Mouse (Mus musculus): ENCODE measurements around the gene Hmx2.

The Hmx2 gene

DNA sequence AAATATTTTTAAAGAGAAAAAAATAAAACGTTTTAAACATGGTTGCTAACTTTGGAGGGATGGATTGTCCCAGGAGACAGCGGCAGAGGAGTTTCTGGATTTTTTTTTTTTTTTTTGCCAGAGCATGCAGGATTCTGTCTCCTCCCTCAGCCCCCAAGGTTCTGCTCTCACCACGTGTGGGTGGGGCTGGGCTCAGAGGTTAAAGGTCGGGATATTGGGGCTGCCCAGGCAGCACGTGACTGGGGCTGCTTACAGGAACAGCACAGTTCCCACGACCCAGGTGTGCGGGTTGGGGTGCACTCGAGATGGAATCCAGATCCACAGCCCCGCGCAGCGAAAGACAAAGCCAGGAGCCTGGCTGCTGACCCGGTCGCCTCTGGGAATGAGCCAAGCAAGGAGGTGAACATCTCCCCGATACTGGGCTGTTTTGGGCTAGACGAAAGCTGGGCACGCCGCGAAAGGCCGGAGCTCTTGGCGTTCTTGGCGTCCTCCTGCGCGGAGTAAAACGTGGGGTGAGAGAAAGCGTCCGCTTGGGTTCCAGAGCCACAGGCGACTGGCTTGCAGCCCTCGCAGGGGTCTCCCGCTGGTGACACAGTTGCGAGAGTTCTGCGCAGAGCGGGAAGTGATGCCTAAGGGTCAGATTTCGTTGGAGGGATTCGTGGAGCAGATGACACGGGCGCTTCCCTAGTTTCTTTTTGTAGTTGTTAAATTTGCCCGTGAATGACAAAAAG is 8.1 kb downstream of the Hmx2 start:
- no peak for DNase-seq

- DNase-seq, result no peak
Observed at GRCm38 (mm10) chr7:131557751-131558150, 9.2 kb downstream of the Hmx2 start.

DNA sequence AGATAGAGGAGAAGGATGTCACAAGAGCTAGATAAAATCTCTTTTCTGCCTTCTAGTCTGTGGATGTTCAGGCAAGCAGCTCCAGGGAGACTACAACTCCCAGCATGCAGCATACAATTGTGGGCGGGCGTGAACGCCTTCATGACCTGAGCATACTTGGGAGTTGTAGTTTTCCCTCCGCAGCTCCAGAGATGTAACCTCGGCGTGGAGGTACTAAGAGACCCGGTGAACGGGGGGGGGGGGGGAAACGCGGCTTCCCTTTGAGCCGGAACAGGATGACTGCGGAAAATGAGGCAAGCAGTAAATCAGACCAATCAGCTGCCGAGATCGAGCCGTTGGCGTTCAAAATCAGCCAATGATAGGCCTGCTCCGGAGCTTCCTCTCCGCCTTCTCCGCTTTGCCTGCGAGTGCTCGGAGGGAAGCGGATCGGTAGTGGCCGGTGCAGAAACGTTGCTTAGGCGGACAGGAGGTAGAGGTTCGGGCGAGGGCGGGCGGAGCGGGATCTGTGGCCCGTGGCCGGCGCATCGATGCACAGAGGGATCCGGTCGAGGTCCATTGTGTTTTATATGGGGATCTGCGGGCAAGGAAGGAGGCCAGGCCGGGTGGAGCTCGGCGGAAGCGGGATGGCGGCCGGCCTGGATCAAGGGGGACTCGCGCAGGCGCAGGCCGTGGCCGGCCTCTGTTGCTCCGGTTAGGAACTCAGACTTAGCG is 11.6 kb downstream of the Hmx2 start, which contains the start of gene Bub3:
Gene Bub3, plus strand, starts transcription at position 237 of the 711 bp plus-strand sequence.
- DNase-seq, result peak; percentile 95

- no peak for DNase-seq
Observed at GRCm38 (mm10) chr7:131560697-131561042, 12.1 kb downstream of the Hmx2 start.

DNA sequence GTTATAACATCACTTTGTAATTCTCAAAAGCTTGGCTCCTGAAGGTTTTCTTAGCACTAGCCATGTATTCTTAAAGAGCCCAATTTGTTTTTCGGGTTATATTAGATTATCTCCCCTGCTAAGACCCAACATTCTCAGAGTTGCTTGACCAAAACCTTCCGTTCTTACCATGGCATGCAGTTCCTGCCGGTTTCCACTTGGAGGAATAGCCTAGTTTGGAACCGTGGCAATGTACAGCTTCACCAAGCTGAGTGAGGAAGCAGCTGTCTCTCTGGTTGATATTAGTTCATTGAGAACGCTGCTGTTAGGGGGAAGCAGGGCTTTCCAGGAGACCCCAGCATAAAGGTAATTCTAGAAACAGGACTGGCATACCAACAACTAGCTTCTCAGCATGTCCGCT is 26.7 kb downstream of the Hmx2 start:
- DNase-seq, result no peak

- no peak for DNase-seq
Observed at GRCm38 (mm10) chr7:131582178-131582577, 33.6 kb downstream of the Hmx2 start.

- DNase-seq, result no peak
Observed at GRCm38 (mm10) chr7:131585551-131585950, 37.0 kb downstream of the Hmx2 start.

DNA sequence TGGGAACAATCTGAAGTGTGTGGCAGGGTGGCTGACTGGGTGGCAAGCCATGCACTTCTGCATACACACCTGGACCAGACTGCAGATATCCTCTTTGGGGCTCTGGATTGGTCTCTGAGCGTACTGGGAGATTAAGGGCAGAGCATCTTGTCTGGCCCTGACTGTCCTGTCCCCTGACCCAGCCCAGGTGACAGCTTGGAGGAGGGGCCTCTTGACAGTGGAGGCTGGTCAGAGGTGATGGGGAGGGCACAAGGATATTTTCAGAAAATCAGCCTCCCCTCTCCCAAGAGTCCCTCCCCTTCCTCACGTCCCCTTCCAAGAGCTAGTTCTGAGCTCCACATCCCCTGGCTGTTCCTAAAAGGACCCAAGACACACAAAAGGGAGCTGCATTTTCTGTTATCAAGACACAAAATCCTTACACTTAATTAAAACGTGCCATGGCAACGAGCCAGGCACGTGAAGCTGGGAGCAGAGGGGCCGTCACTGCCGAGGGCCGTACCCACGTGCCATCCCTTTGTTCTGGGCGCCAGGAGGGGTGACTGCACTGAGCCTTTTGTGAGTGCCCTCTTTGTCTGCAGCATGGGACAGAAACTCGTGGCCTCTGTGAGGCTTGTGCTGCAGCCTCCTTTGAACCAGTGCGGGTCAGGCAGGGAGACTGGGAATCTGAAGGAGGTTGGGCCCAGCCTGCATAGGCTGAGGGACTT is 49.4 kb downstream of the Hmx2 start:
- peak; percentile 4 for DNase-seq

- DNase-seq, result peak; percentile 3
Observed at GRCm38 (mm10) chr7:131598483-131598824, 49.9 kb downstream of the Hmx2 start.

GRCm38 (mm10) chr7:131602106-131602505 is 53.5 kb downstream of the Hmx2 start:
- no peak for DNase-seq

DNA sequence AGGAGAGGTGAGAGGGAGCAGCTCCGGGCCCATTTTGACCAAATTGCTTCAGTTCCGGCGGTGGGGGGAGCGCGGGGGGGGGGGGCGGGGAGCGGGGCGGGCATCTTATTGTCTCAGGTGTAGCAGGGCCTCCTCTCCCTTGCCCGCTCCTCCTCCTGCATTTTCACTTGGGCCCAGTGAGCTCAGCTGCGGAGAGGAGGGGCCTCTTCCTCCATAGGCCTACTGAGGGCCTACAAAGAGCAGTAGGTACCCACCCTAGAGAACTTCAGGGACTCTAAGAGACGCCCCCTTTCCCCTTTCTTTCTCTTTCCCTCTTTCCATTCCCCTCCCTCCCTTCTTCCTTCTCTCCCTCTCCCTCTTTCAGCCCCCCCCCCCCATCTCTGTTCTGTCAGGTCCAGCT is 54.6 kb downstream of the Hmx2 start:
- DNase-seq, result no peak

GRCm38 (mm10) chr7:131604946-131605345 is 56.4 kb downstream of the Hmx2 start:
- no peak for DNase-seq

DNA sequence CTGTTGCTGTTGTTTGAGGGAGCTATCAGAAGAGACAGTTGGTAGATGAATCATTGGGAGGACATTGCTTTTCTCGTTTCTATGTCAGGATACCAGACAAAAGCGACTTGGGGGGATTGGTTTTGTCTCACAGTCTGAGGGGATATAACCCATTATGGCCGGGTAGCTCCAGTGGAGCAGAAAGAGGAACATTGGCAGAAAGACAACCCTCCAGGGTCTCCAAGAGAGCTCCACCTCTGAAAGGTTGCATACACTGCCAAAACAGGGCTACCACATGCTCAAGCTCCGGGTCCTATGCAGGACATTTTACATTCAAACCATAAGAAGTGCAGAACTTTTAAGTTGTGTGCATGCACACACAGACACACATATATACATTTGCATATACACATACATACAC is 56.9 kb downstream of the Hmx2 start:
- DNase-seq, result no peak
